Mouse (Mus musculus) testis, postnatal 14 days (tissue): ENCODE measurements around the gene Pth2.

Experiments used
- DNase-seq: peaks from one replicate; pipeline ENCODE4 v3.0.0; 2021; ENCODE audit warnings: low spot score

Gene Pth2

GRCm38 (mm10) chr7:45153586-45153985 is 27.2 kb upstream of the Pth2 start:
- DNase-seq, result no peak

- peak; percentile 97 for DNase-seq
Measured at GRCm38 (mm10) chr7:45154096-45154992, 26.5 kb upstream of the Pth2 start, which contains the start of the genes Pih1d1 and Aldh16a1. Gene Pih1d1 (plus strand): TSS chr7:45154303. Gene Aldh16a1 (minus strand): TSS chr7:45154584.

- DNase-seq, result no peak
Measured at GRCm38 (mm10) chr7:45154993-45155514, 25.7 kb upstream of the Pth2 start.

- no peak for DNase-seq
Measured at GRCm38 (mm10) chr7:45155590-45155989, 25.2 kb upstream of the Pth2 start.

- no peak for DNase-seq
Measured at GRCm38 (mm10) chr7:45156206-45156605, 24.6 kb upstream of the Pth2 start.

GRCm38 (mm10) chr7:45157459-45157858 is 23.3 kb upstream of the Pth2 start:
- DNase-seq, result no peak

GRCm38 (mm10) chr7:45158991-45159390 is 21.8 kb upstream of the Pth2 start:
- DNase-seq, result no peak

GRCm38 (mm10) chr7:45160316-45160800 is 20.4 kb upstream of the Pth2 start:
- DNase-seq, result no peak

- no peak for DNase-seq
Measured at GRCm38 (mm10) chr7:45160866-45161265, 19.9 kb upstream of the Pth2 start.

- peak; percentile 89 for DNase-seq
Measured at GRCm38 (mm10) chr7:45161612-45162473, 19.0 kb upstream of the Pth2 start.

- no peak for DNase-seq
Measured at GRCm38 (mm10) chr7:45162551-45162950, 18.2 kb upstream of the Pth2 start.

- no peak for DNase-seq
Measured at GRCm38 (mm10) chr7:45162996-45163615, 17.7 kb upstream of the Pth2 start.

GRCm38 (mm10) chr7:45163735-45164490 is 16.9 kb upstream of the Pth2 start, which contains the start of gene Slc17a7:
Gene Slc17a7 (plus strand): TSS chr7:45163949.
- peak; percentile 68 for DNase-seq

- DNase-seq, result no peak
Measured at GRCm38 (mm10) chr7:45164833-45165232, 16.0 kb upstream of the Pth2 start.

- no peak for DNase-seq
Measured at GRCm38 (mm10) chr7:45165701-45166100, 15.1 kb upstream of the Pth2 start.

- no peak for DNase-seq
Measured at GRCm38 (mm10) chr7:45166950-45167401, 13.8 kb upstream of the Pth2 start.

GRCm38 (mm10) chr7:45167761-45168445 is 12.9 kb upstream of the Pth2 start:
- DNase-seq, result no peak

GRCm38 (mm10) chr7:45168656-45169055 is 12.1 kb upstream of the Pth2 start:
- no peak for DNase-seq

- DNase-seq, result no peak
Measured at GRCm38 (mm10) chr7:45169495-45169894, 11.3 kb upstream of the Pth2 start.

GRCm38 (mm10) chr7:45172974-45173373 is 7.8 kb upstream of the Pth2 start:
- no peak for DNase-seq
